Mouse (Mus musculus): ENCODE measurements around the gene Zbtb20.

DNA sequence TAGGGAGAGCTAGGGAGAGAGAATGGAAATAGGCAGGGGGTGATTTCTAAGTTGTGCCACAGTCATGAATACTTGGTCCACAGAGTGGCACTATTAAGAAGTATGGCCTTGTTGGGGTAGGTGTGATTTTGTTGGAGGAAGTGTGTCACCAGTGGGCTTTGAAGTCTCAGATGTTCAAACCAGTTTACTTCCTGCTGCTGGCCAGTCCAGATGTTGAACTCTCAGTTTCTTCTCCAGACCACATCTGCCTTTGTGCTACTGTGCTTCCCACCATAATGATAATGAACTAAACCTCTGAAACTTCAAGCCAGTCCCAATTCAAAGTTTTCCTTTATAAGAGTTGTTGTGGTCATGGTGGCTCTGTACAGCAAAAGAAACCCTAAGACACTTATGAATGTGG is 797.0 kb downstream of the Zbtb20 start:
- TF ChIP-seq CTCF (IDR thresholded peaks at IDR 0.05) (no peak), POLR2A (IDR thresholded peaks at IDR 0.05; ENCODE audit: insufficient read depth, low read depth, low read length) (no peak), EP300 (IDR thresholded peaks at IDR 0.05; ENCODE audit: insufficient read depth, low read depth, low read length) (no peak)

Data from heart, adult 2 months (tissue).